Mouse (Mus musculus) hindbrain, embryonic 11.5 days (tissue): ENCODE measurements around the gene Zfp580. TPM values are rescaled to one million over a fixed set of nuclear protein-coding genes. Genes with fewer than 3 reads are reported as not detected.
"Not testable (repeated sequence)": the region's sequence is repeated elsewhere in the genome, so short reads cannot be mapped to it uniquely, and the experiment has no call there.

Experiments
- ATAC-seq: fragments of 200-750 bp; cut with Nextera tagmentation; 2 replicates; pipeline ENCODE4 v1.8.0; 2017; ENCODE audit warnings: mild to moderate bottlenecking, moderate TSS enrichment, moderate library complexity; ENCODE audit not compliant: low FRiP score
- DNase-seq: peaks from one replicate; pipeline ENCODE4 v3.0.0-alpha.2; 2015; ENCODE audit warnings: low spot score
- H3K27ac ChIP-seq: fragments of 300-500 bp; sonication (generic); 2 replicates; pipeline ENCODE4 v1.5.1; 2014; ENCODE audit warnings: mild to moderate bottlenecking, low read depth, low read length
- H3K27me3 ChIP-seq: fragments of 300-500 bp; sonication (generic); 2 replicates; pipeline ENCODE4 v1.6.1; 2014; ENCODE audit warnings: mild to moderate bottlenecking, low read length, moderate library complexity, mixed read lengths; ENCODE audit not compliant: control insufficient read depth, insufficient read depth
- H3K36me3 ChIP-seq: fragments of 300-500 bp; sonication (generic); 2 replicates; pipeline ENCODE4 v1.6.1; 2014; ENCODE audit warnings: mild to moderate bottlenecking, low read length, moderate library complexity, mixed read lengths; ENCODE audit not compliant: control insufficient read depth, insufficient read depth
- H3K4me1 ChIP-seq: fragments of 300-500 bp; sonication (generic); replicated peaks from 2 replicates; pipeline ENCODE4 v1.6.1; 2014; ENCODE audit warnings: low read length, mixed read lengths; ENCODE audit not compliant: control insufficient read depth, insufficient read depth
- H3K4me2 ChIP-seq: fragments of 300-500 bp; sonication (generic); replicated peaks from 2 replicates; pipeline ENCODE4 v1.6.1; 2014; ENCODE audit warnings: mild to moderate bottlenecking, low read depth, low read length
- H3K4me3 ChIP-seq: fragments of 300-500 bp; sonication (generic); 2 replicates; pipeline ENCODE4 v1.5.1; 2014; ENCODE audit warnings: low read depth, low read length
- H3K9ac ChIP-seq: fragments of 300-500 bp; sonication (generic); 2 replicates; pipeline ENCODE4 v1.6.1; 2014; ENCODE audit warnings: low read depth, low read length
- H3K9me3 ChIP-seq: fragments of 300-500 bp; sonication (generic); 2 replicates; pipeline ENCODE4 v1.6.1; 2016; ENCODE audit warnings: low read length; ENCODE audit not compliant: control insufficient read depth
- WGBS: fragments of 180-500 bp; shearing (Covaris S2); extraction: QIAGEN DNeasy Blood & Tissue Kit; methylation state at CpG from one replicate; pipeline ENCODE4 v1.1.7; 2014; 5-methylcytosine and 5-hydroxymethylcytosine counted together
- polyA plus RNA-seq: library from polyadenylated mRNA; unstranded; fragments of >200 nt; fragmentation: Nextera tagmentation; extraction: Ambion mirVana; gene quantifications from 2 replicates; pipeline ENCODE4 v1.2.1, GENCODE M21; 2014

Zfp580 gene
- polyA plus RNA-seq: 32.4 and 37.5 TPM in 2 replicates

DNA sequence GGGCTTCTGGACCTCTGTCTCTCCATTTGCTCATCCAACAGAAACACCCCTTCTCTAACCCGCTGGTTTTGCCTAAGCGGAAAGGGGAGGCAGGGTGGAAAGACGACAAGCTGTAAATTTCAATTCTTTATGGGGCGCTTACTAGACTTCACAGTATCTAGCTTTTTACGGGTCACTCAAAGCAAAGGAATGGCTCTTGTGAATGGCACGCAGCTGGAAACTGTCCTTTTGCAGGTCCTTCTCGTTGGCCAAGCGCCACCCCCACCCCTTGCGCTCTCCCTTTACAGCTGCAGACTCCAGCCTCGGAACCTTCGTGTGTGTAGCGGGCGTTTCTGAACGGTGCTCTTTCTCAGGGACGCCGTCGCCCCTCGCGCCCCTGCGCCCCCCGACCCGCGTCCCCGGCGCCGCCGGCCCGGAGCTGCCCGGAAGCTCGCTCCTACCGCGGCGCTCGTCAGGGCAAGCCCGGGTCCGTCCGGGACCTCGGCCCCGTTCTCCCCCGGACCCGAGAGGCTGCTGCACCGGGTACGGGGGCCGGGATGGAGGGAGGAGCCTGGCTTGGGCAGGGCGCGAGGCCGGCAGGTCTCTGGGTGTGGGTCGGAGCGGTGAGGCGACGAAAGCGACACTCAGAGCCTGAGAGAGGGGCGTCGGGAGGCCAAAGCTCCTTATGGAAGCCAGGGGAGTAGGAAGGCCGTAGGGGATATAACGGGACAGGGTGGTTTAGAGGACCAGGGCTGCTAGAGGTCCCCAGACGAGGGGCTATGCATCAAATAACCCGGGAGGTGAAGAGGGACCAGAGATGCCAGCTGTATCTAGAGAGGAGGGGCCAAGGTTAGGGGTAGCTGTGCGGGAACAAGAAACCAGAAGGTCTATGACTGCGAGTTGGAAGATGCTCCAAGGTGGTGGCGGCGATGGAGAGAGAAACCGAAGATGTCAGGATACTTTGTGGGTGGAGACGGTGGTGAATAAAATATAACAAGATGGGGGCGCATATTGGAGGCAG lies at the start of gene Zfp580:
Gene Zfp580, plus strand, starts transcription at position 346 of the 1,000 bp plus-strand sequence.
- Histone ChIP-seq H3K4me2 (peak within 1 kb of the TSS; percentile 85), H3K27ac (peak within 1 kb of the TSS; percentile 79)
- WGBS: 1% methylated on average over 43 of the region's 65 CpGs

DNA sequence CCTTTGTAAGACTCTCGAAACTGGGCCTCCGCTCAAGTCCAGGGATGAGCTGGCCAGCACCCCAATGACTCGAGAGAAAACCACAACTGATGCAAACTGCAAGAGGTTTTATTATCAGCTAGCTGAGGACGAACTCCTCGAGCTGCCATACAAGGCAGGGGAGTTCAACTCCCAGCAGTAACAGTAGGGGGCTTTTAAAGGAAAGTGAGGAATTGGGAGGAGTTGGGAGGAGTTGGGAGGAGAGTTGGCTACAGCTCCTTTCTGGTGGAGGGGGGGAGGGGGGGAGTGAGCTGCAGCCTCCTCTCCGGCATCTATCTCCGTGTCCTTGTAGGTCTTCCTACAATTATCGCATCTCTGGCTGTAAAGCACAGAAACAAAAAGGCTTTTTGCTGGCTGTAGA lies 48.5 kb upstream of the Zfp580 start:
- H3K4me1 ChIP-seq, ATAC-seq, H3K27me3 ChIP-seq, H3K4me3 ChIP-seq, H3K4me2 ChIP-seq, H3K9ac ChIP-seq, H3K9me3 ChIP-seq, DNase-seq, H3K36me3 ChIP-seq, H3K27ac ChIP-seq: not testable (repeated sequence)
- WGBS: 74% methylated on average over 8 of the region's 8 CpGs

More for the DNA sequence above, at the start of gene Zfp580:
- H3K36me3 ChIP-seq: no peaks in the 10 kb centered on the region
- peak; percentile 91 for DNase-seq
- peak; percentile 85 for ATAC-seq
- peaks cover 44% of the 10 kb centered on the region for H3K27me3 ChIP-seq
- peak within 1 kb of the TSS; percentile 90 for H3K9ac ChIP-seq
- peak within 1 kb of the TSS; percentile 76 for H3K4me3 ChIP-seq
- H3K4me1 ChIP-seq: peaks cover 14% of the 10 kb centered on the region
- no peaks in the 10 kb centered on the region for H3K9me3 ChIP-seq

- 95% methylated on average over 26 of the region's 26 CpGs for WGBS
- H3K4me3 ChIP-seq: no peak overlapping the region
These were observed 43.1 kb upstream of the Zfp580 start for GRCm38 (mm10) chr7:5008229-5008628.

GRCm38 (mm10) chr7:5012681-5013513 lies 38.4 kb upstream of the Zfp580 start:
- ATAC-seq (no peak), DNase-seq (no peak)
- no peak overlapping the region for H3K4me2 ChIP-seq
- 93% methylated on average over 27 of the region's 27 CpGs for WGBS
- no peaks in the 10 kb centered on the region for H3K4me1 ChIP-seq
- H3K36me3 ChIP-seq: peaks cover 24% of the 10 kb centered on the region
- H3K4me3 ChIP-seq: no peak overlapping the region
- H3K27me3 ChIP-seq: no peaks in the 10 kb centered on the region
- H3K9me3 ChIP-seq: no peaks in the 10 kb centered on the region
- no peak overlapping the region for H3K27ac ChIP-seq
- H3K9ac ChIP-seq: no peak overlapping the region

More at GRCm38 (mm10) chr7:5008229-5008628, 43.1 kb upstream of the Zfp580 start:
- Histone ChIP-seq H3K4me2 (no peak overlapping the region), H3K27ac (no peak overlapping the region), H3K9ac (no peak overlapping the region), H3K36me3 (peaks cover 30% of the 10 kb centered on the region), H3K27me3 (no peaks in the 10 kb centered on the region), H3K4me1 (no peaks in the 10 kb centered on the region), H3K9me3 (no peaks in the 10 kb centered on the region)
- ATAC-seq (no peak), DNase-seq (no peak)

- Histone ChIP-seq H3K4me3 (peak within 1 kb of the TSS; percentile 52), H3K9me3 (no peaks in the 10 kb centered on the region), H3K4me1 (no peaks in the 10 kb centered on the region), H3K9ac (peak within 1 kb of the TSS; percentile 82), H3K27me3 (no peaks in the 10 kb centered on the region), H3K4me2 (peak within 1 kb of the TSS; percentile 51), H3K27ac (peak within 1 kb of the TSS; percentile 96), H3K36me3 (peaks cover 11% of the 10 kb centered on the region; the same call in 1 of the 2 replicates)
- under 1% methylated on average over 41 of the region's 42 CpGs for WGBS
- DNase-seq: peak; percentile 98
- ATAC-seq: peak; percentile 84
These were observed 36.9 kb upstream of the Zfp580 start, which contains the start of the genes Zfp524 and Fiz1 for GRCm38 (mm10) chr7:5014251-5015117. Zfp524 (plus strand) TSS chr7:5014415. Fiz1 (minus strand) TSS chr7:5014697.

- Histone ChIP-seq H3K4me1 (no peaks in the 10 kb centered on the region), H3K9me3 (no peaks in the 10 kb centered on the region), H3K4me2 (peak within 1 kb of the TSS; percentile 51), H3K36me3 (peaks cover 9% of the 10 kb centered on the region; the same call in 1 of the 2 replicates), H3K27me3 (no peaks in the 10 kb centered on the region), H3K9ac (peak within 1 kb of the TSS; percentile 82), H3K27ac (peak within 1 kb of the TSS; percentile 96), H3K4me3 (peak within 1 kb of the TSS; percentile 52)
- ATAC-seq (peak; percentile 81), DNase-seq (peak; percentile 95)
- WGBS: under 1% methylated on average over 54 of the region's 76 CpGs
These were observed 36.0 kb upstream of the Zfp580 start, which contains the start of gene Gm44973 for GRCm38 (mm10) chr7:5015118-5016001. Gm44973 (plus strand) TSS chr7:5015496.

DNA sequence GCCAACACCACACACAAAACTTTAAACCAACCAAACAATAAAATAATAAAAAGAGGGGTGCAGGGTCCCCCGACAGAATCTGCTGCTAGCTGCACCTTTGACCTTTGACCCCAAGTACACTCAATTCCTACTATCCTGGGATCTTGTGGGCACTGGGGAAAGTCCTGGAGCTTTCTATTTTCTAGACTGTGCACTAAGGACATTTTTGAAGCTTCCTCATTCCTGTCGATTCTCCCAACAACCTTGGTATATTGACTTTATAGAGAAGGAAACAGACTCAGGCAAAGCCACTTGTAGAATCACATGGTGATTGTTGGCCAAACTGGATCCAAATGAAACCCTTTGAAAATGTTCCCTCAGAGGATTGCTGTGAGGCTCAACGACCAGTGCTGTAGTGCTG lies 35.3 kb upstream of the Zfp580 start:
- Histone ChIP-seq H3K9me3 (no peaks in the 10 kb centered on the region), H3K27me3 (no peaks in the 10 kb centered on the region), H3K36me3 (peaks cover 9% of the 10 kb centered on the region; the same call in 1 of the 2 replicates), H3K9ac (peak overlapping the region; percentile 82; the same call in 1 of the 2 replicates), H3K4me1 (0 out of 2 replicates have a peak, but pooled peaks cover under 1% of the 10 kb centered on the region), H3K27ac (peak overlapping the region; percentile 96), H3K4me3 (peak overlapping the region; percentile 52), H3K4me2 (peak overlapping the region; percentile 51)
- no peak for DNase-seq
- WGBS: 71% methylated on average over 3 of the region's 3 CpGs
- no peak for ATAC-seq
